Mouse (Mus musculus) heart, postnatal 0 days (tissue): ENCODE measurements at regions not wholly inside any gene's neighbourhood (a gene's known extent, or its start where the extent isn't known, plus 50 kb on each side); places are given as distances from the start of the nearest gene placed in this dataset.

Experiments used
- CTCF ChIP-seq: IDR thresholded peaks from 2 replicates; pipeline ENCODE4 v1.5.1; 2016; ENCODE audit warnings: antibody characterized with exemption, control low read depth, low read depth
- EP300 ChIP-seq: IDR thresholded peaks from 2 replicates; pipeline ENCODE4 v1.6.1; 2016; ENCODE audit warnings: antibody characterized with exemption, low read depth

- no peak for TF ChIP-seq CTCF
- no peak for TF ChIP-seq EP300
These were observed 173.3 kb upstream of the Opcml start for GRCm38 (mm10) chr9:27617096-27617839.
